Mouse (Mus musculus): ENCODE measurements around the gene Tcf23. TPM values are rescaled to one million over a fixed set of nuclear protein-coding genes. Genes with fewer than 3 reads are reported as not detected.
"Not testable (repeated sequence)": the region's sequence is repeated elsewhere in the genome, so short reads cannot be mapped to it uniquely, and the experiment has no call there.

Tcf23 gene
- polyA plus RNA-seq, 1 experiment from 2014 or later = 0.03 TPM

- Histone ChIP-seq H3K36me3 (no peaks in the 10 kb centered on the region), H3K4me3 (replicated peaks) (no peak overlapping the region), H3K4me1 (replicated peaks) (no peaks in the 10 kb centered on the region), H3K27me3 (no peaks in the 10 kb centered on the region), H3K9me3 (replicated peaks) (no peaks in the 10 kb centered on the region), H3K9ac (no peak overlapping the region), H3K4me2 (no peak overlapping the region), H3K27ac (no peak overlapping the region)
- 68% methylated on average over 2 of the region's 2 CpGs for WGBS (ENCODE audit: insufficient replicate concordance)
- ATAC-seq (ENCODE audit: low read depth) (no peak), DNase-seq (no peak)
Observed at GRCm38 (mm10) chr5:31000993-31001392, 32.5 kb downstream of the Tcf23 start.

DNA sequence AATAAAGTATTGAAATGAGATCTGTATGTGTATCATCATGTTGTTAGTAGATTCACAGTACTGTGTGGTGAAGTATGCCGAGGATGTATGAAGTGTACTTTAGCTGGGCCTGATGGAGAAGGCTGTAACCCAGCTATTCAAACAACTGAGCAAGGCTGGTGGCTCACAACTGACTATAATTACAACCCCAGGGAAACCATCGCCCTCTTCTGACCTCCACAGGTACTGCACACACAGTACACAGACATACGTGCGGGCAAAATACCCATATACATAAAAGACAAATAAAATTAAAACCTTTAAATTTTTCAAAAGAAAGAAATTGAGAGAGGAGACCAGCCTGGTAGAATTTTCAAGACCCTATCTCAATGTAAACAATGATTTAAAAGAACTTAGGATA is 33.1 kb downstream of the Tcf23 start:
- ATAC-seq (ENCODE audit: low read depth) = no peak
- 69% methylated on average over 4 of the region's 4 CpGs for WGBS (ENCODE audit: insufficient replicate concordance)
- H3K4me3 ChIP-seq (replicated peaks) = no peak overlapping the region
- no peaks in the 10 kb centered on the region for H3K9me3 ChIP-seq (replicated peaks)
- H3K27ac ChIP-seq = no peak overlapping the region
- no peak overlapping the region for H3K4me2 ChIP-seq
- H3K4me1 ChIP-seq (replicated peaks) = no peaks in the 10 kb centered on the region
- H3K36me3 ChIP-seq = no peaks in the 10 kb centered on the region
- no peak overlapping the region for H3K9ac ChIP-seq
- H3K27me3 ChIP-seq = no peaks in the 10 kb centered on the region
- no peak for DNase-seq

- H3K27ac ChIP-seq = no peak overlapping the region
- DNase-seq (peak; percentile 69), ATAC-seq (ENCODE audit: low read depth) (no peak)
- H3K4me2 ChIP-seq = no peak overlapping the region
- H3K9ac ChIP-seq = 0 out of 2 replicates have a peak overlapping the region, but pooled peaks have one; percentile 17
- H3K4me3 ChIP-seq (replicated peaks) = no peak overlapping the region
- 4% methylated on average over 5 of the region's 5 CpGs for WGBS (ENCODE audit: insufficient replicate concordance)
- H3K27me3 ChIP-seq = no peaks in the 10 kb centered on the region
- H3K36me3 ChIP-seq = no peaks in the 10 kb centered on the region
- H3K9me3 ChIP-seq (replicated peaks) = no peaks in the 10 kb centered on the region
- no peaks in the 10 kb centered on the region for H3K4me1 ChIP-seq (replicated peaks)
Observed at GRCm38 (mm10) chr5:31004184-31004583, 35.7 kb downstream of the Tcf23 start.

GRCm38 (mm10) chr5:31012737-31013136 is 44.3 kb downstream of the Tcf23 start:
- Histone ChIP-seq H3K36me3 (no peaks in the 10 kb centered on the region), H3K4me1 (replicated peaks) (no peaks in the 10 kb centered on the region), H3K9ac (no peak overlapping the region), H3K27me3 (no peaks in the 10 kb centered on the region), H3K4me2 (no peak overlapping the region), H3K9me3 (replicated peaks) (no peaks in the 10 kb centered on the region), H3K4me3 (replicated peaks) (no peak overlapping the region), H3K27ac (no peak overlapping the region)
- WGBS (ENCODE audit: insufficient replicate concordance) = 46% methylated on average over 3 of the region's 3 CpGs
- DNase-seq (no peak), ATAC-seq (ENCODE audit: low read depth) (no peak)

- 44% methylated on average over 2 of the region's 2 CpGs for WGBS (ENCODE audit: insufficient replicate concordance)
- no peaks in the 10 kb centered on the region for H3K36me3 ChIP-seq
- H3K4me2 ChIP-seq = no peak overlapping the region
- no peaks in the 10 kb centered on the region for H3K9me3 ChIP-seq (replicated peaks)
- H3K4me3 ChIP-seq (replicated peaks) = no peak overlapping the region
- no peak overlapping the region for H3K27ac ChIP-seq
- H3K27me3 ChIP-seq = no peaks in the 10 kb centered on the region
- no peak overlapping the region for H3K9ac ChIP-seq
- ATAC-seq (ENCODE audit: low read depth) (no peak), DNase-seq (no peak)
- H3K4me1 ChIP-seq (replicated peaks) = no peaks in the 10 kb centered on the region
Observed at GRCm38 (mm10) chr5:31015913-31016312, 47.5 kb downstream of the Tcf23 start.

DNA sequence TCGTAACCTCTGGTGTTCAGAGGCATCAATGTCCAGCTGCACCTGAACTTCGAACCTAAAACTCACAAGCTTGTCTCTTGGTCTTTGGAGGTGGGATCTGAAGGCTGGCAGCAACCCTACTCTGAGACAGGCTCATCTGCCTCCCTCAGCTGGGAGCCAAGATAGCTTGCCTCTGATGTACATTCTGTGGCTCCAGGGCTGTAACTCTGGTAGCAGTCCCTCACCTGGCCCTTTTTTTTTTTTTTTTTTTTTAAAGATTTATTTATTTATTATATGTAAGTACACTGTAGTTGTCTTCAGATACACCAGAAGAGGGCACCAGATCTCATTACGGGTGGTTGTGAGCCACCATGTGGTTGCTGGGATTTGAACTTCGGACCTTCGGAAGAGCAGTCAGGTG is 53.3 kb downstream of the Tcf23 start:
- H3K4me2 ChIP-seq; H3K9me3 ChIP-seq (replicated peaks); H3K27me3 ChIP-seq; H3K4me3 ChIP-seq (replicated peaks); ATAC-seq (ENCODE audit: low read depth); H3K9ac ChIP-seq; DNase-seq; H3K27ac ChIP-seq; H3K4me1 ChIP-seq (replicated peaks); H3K36me3 ChIP-seq: not testable (repeated sequence)
- WGBS (ENCODE audit: insufficient replicate concordance) = 74% methylated on average over 5 of the region's 5 CpGs

DNA sequence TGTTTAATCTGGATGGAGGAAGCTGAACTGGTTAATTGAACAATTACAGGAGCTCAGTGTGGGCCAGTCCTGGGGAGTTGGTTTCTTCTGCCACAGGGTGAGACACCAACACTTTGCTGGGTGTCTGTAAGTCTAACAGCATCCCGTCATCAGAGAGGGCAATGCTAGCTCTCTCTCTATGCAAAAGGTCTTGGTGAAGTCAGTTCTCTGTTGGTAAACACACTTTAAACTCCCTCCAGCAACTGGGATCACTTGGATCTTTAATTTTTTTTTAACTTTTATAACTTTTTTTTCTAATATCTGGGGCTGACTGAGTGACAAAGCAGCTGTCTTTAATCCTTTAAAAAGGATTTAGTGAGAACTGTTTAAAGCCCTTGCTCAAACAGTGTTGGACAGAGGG is 54.2 kb downstream of the Tcf23 start:
- no peak for ATAC-seq (ENCODE audit: low read depth)
- no peaks in the 10 kb centered on the region for H3K36me3 ChIP-seq
- DNase-seq = no peak
- no peak overlapping the region for H3K9ac ChIP-seq
- no peak overlapping the region for H3K4me2 ChIP-seq
- no peak overlapping the region for H3K4me3 ChIP-seq (replicated peaks)
- 48% methylated on average over 1 of the region's 1 CpGs for whole genome bisulfite sequencing (ENCODE audit: insufficient replicate concordance)
- no peak overlapping the region for H3K27ac ChIP-seq
- H3K4me1 ChIP-seq (replicated peaks) = no peaks in the 10 kb centered on the region
- no peaks in the 10 kb centered on the region for H3K9me3 ChIP-seq (replicated peaks)
- no peaks in the 10 kb centered on the region for H3K27me3 ChIP-seq

DNA sequence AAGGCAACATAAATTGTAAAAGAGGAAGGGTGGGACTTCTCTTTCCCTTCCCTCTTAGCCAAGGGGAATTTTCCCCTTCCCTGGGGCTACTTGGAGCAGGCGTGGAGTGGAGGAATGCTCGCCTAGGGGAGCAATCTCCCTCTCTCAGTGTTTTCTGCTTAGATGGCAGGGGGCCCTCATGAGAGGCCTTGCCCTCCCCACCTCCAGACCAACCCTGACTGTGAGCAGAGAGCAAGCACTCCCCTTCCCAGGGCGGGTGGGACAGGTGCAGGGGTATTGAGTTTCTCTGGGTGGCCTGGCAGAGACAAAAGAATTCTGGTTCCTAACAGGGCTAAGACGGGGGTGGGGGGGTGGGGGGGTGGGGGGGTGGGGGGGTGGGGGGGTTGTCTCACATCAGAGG is 54.8 kb downstream of the Tcf23 start:
- Histone ChIP-seq H3K9me3 (replicated peaks) (no peaks in the 10 kb centered on the region), H3K4me3 (replicated peaks) (no peak overlapping the region), H3K4me1 (replicated peaks) (no peaks in the 10 kb centered on the region), H3K27ac (no peak overlapping the region), H3K27me3 (no peaks in the 10 kb centered on the region), H3K36me3 (no peaks in the 10 kb centered on the region), H3K9ac (no peak overlapping the region), H3K4me2 (no peak overlapping the region)
- ATAC-seq (ENCODE audit: low read depth) (no peak), DNase-seq (no peak)
- 16% methylated on average over 4 of the region's 4 CpGs for WGBS (ENCODE audit: insufficient replicate concordance)

DNA sequence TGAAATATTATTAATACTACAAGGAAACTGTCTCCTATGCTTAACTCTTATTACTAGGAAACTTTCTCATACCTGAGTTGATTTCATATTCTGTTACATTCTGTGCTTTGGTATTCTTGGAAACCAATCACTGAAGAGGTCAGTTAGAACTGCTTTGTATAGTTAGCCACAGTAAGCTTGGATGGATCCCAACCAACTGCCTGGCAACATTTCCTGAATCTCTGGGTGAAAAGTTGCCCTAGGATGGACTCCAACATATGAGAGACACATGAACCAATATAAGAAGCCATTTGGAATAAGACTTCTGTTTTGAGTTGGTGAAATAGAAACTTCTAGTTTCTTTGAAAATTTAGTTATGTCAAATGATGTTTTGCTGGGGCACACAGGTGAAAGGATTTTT is 56.2 kb downstream of the Tcf23 start:
- no peak for ATAC-seq (ENCODE audit: low read depth)
- H3K9ac ChIP-seq = no peak overlapping the region
- no peak overlapping the region for H3K27ac ChIP-seq
- H3K4me3 ChIP-seq (replicated peaks) = no peak overlapping the region
- no peaks in the 10 kb centered on the region for H3K4me1 ChIP-seq (replicated peaks)
- no peak overlapping the region for H3K4me2 ChIP-seq
- no peaks in the 10 kb centered on the region for H3K36me3 ChIP-seq
- H3K27me3 ChIP-seq = no peaks in the 10 kb centered on the region
- H3K9me3 ChIP-seq (replicated peaks) = no peaks in the 10 kb centered on the region
- no peak for DNase-seq

Other genes with a start within 250 kb of the Tcf23 start
- gene Mapre3, start 154.0 kb upstream of the Tcf23 start, polyA plus RNA-seq (2015; fragmentation: Nextera tagmentation; extraction: Ambion mirVana) = 2.1 and 2.4 TPM in 2 replicates
- gene Tmem214, start 100.7 kb upstream of the Tcf23 start, polyA plus RNA-seq (2015; fragmentation: Nextera tagmentation; extraction: Ambion mirVana) = 40.8 and 47.7 TPM in 2 replicates
- gene Agbl5, start 80.0 kb upstream of the Tcf23 start, polyA plus RNA-seq (2015; fragmentation: Nextera tagmentation; extraction: Ambion mirVana) = 4.3 and 5.3 TPM in 2 replicates
- 342 and 377 TPM in 2 replicates for gene Ost4, start 60.9 kb upstream of the Tcf23 start, polyA plus RNA-seq (2015; fragmentation: Nextera tagmentation; extraction: Ambion mirVana)
- gene Emilin1, start 55.3 kb upstream of the Tcf23 start, polyA plus RNA-seq (2015; fragmentation: Nextera tagmentation; extraction: Ambion mirVana) = 41.6 and 42.7 TPM in 2 replicates
- 33.9 and 37.6 TPM in 2 replicates for gene Khk, start 47.2 kb upstream of the Tcf23 start, polyA plus RNA-seq (2015; fragmentation: Nextera tagmentation; extraction: Ambion mirVana)
- gene Cgref1, start 23.1 kb upstream of the Tcf23 start, polyA plus RNA-seq (2015; fragmentation: Nextera tagmentation; extraction: Ambion mirVana) = 5.4 and 5.6 TPM in 2 replicates
- 91.6 and 97.5 TPM in 2 replicates for gene Preb, start 8.3 kb upstream of the Tcf23 start, polyA plus RNA-seq (2015; fragmentation: Nextera tagmentation; extraction: Ambion mirVana)
- 46.7 and 50.3 TPM in 2 replicates for gene Atraid, start 79.7 kb downstream of the Tcf23 start, polyA plus RNA-seq (2015; fragmentation: Nextera tagmentation; extraction: Ambion mirVana)
- 4.0 and 4.7 TPM in 2 replicates for gene Slc5a6, start 80.3 kb downstream of the Tcf23 start, polyA plus RNA-seq (2015; fragmentation: Nextera tagmentation; extraction: Ambion mirVana)
- gene Cad, start 86.1 kb downstream of the Tcf23 start, polyA plus RNA-seq (2015; fragmentation: Nextera tagmentation; extraction: Ambion mirVana) = 20.1 and 25.5 TPM in 2 replicates
- not detected in 2 replicates for gene Dnajc5g, start 137.6 kb downstream of the Tcf23 start, polyA plus RNA-seq (2015; fragmentation: Nextera tagmentation; extraction: Ambion mirVana)
- gene Slc30a3, start 139.6 kb downstream of the Tcf23 start, polyA plus RNA-seq (2015; fragmentation: Nextera tagmentation; extraction: Ambion mirVana) = 0.36 and 0.45 TPM in 2 replicates
- gene Trim54, start 148.1 kb downstream of the Tcf23 start, polyA plus RNA-seq (2015; fragmentation: Nextera tagmentation; extraction: Ambion mirVana) = 0.13 TPM in 2 replicates
- not detected in 2 replicates for gene Ucn, start 170.2 kb downstream of the Tcf23 start, polyA plus RNA-seq (2015; fragmentation: Nextera tagmentation; extraction: Ambion mirVana)
- 18.9 and 19.9 TPM in 2 replicates for gene Mpv17, start 185.6 kb downstream of the Tcf23 start, polyA plus RNA-seq (2015; fragmentation: Nextera tagmentation; extraction: Ambion mirVana)
- gene Gm29609, start 211.2 kb downstream of the Tcf23 start, polyA plus RNA-seq (2015; fragmentation: Nextera tagmentation; extraction: Ambion mirVana) = 0.36 and 0.52 TPM in 2 replicates
- 31.5 and 37.0 TPM in 2 replicates for gene Gtf3c2, start 211.5 kb downstream of the Tcf23 start, polyA plus RNA-seq (2015; fragmentation: Nextera tagmentation; extraction: Ambion mirVana)
- gene Snx17, start 224.6 kb downstream of the Tcf23 start, polyA plus RNA-seq (2015; fragmentation: Nextera tagmentation; extraction: Ambion mirVana) = 49.6 and 49.7 TPM in 2 replicates
- 57.1 and 64.0 TPM in 2 replicates for gene Eif2b4, start 224.8 kb downstream of the Tcf23 start, polyA plus RNA-seq (2015; fragmentation: Nextera tagmentation; extraction: Ambion mirVana)
- 2.3 and 2.6 TPM in 2 replicates for gene Zfp513, start 233.6 kb downstream of the Tcf23 start, polyA plus RNA-seq (2015; fragmentation: Nextera tagmentation; extraction: Ambion mirVana)

Measured in liver, embryonic 13.5 days (tissue).